Mouse (Mus musculus) MEL (cell line): ENCODE measurements around the gene Ociad1.

Experiments
- BHLHE40 ChIP-seq: IDR thresholded peaks from 2 replicates; pipeline ENCODE4 v1.6.1; 2012; ENCODE audit warnings: low read depth, mild to moderate bottlenecking, inconsistent platforms, low read length, improper control_type of control experiment, borderline replicate concordance
- CHD1 ChIP-seq: IDR thresholded peaks from 2 replicates; pipeline ENCODE4 v1.6.1; 2012; ENCODE audit warnings: low read depth, mild to moderate bottlenecking, inconsistent platforms, low read length, improper control_type of control experiment
- CTCF ChIP-seq, 3 experiments: IDR thresholded peaks in 2 of 3; conservative IDR thresholded peaks in 1 of 3; 2 replicates each; pipeline ENCODE4 v1.5.1; 2011 to 2012; ENCODE audit warnings: low read length in 3 of 3, low read depth in 2 of 3, mild to moderate bottlenecking in 2 of 3, improper control_type of control experiment in 1 of 3, inconsistent platforms in 1 of 3, mixed read lengths in 1 of 3, moderate library complexity in 1 of 3; ENCODE audit not compliant: control insufficient read depth in 1 of 3, insufficient read depth in 1 of 3, poor library complexity in 1 of 3, severe bottlenecking in 1 of 3
- MAX ChIP-seq: IDR thresholded peaks from 2 replicates; pipeline ENCODE4 v1.6.1; 2011; ENCODE audit warnings: low read length, improper control_type of control experiment
- MEF2A ChIP-seq: IDR thresholded peaks from 2 replicates; pipeline ENCODE4 v1.6.1; 2014; ENCODE audit warnings: low read depth, mild to moderate bottlenecking, inconsistent platforms, low read length, improper control_type of control experiment; ENCODE audit not compliant: poor library complexity, insufficient replicate concordance, severe bottlenecking; ENCODE audit errors: extremely low read depth
- NELFE ChIP-seq: IDR thresholded peaks from 2 replicates; pipeline ENCODE4 v1.6.1; 2011; ENCODE audit warnings: low read depth, low read length, improper control_type of control experiment
- POLR2A ChIP-seq, 2 experiments: IDR thresholded peaks; 2 replicates each; pipeline ENCODE4 v1.6.1; 2011 to 2012; ENCODE audit warnings: low read length in 2 of 2, mild to moderate bottlenecking in 2 of 2, control low read depth in 1 of 2, improper control_type of control experiment in 1 of 2, low read depth in 1 of 2, moderate library complexity in 1 of 2; ENCODE audit not compliant: control insufficient read depth in 1 of 2, insufficient read depth in 1 of 2, poor library complexity in 1 of 2
- TCF12 ChIP-seq: IDR thresholded peaks from 2 replicates; pipeline ENCODE4 v1.6.1; 2014; ENCODE audit warnings: low read depth, mild to moderate bottlenecking, inconsistent platforms, low read length, improper control_type of control experiment, moderate library complexity
- ZMIZ1 ChIP-seq: IDR thresholded peaks from 2 replicates; pipeline ENCODE4 v1.6.1; 2012; ENCODE audit warnings: low read depth, mild to moderate bottlenecking, inconsistent platforms, low read length, improper control_type of control experiment, moderate library complexity

DNA sequence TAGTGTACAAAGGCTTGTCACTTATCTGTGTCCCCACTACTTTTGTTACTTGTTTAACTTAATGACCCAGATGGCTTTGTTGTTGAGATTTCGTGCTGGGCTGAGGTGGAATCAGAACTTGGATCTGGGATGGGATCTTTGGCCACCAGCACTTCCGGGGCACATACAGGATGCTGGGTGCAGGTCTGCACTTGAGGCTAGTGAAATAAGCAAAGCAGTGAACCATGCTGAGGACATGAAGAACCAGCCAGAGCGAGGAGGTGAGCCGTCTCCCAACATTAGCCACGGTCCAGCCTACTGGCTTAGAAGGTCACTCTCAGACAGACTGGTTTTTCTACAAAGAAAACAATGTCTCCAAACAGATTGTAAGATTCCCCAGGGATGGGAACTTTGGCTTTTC, 56.9 kb downstream of the Ociad1 start:
- TF ChIP-seq TCF12 = no peak
- no peak for TF ChIP-seq BHLHE40
- no peak for TF ChIP-seq MAX
- no peak for TF ChIP-seq POLR2A (IDR thresholded peaks at IDR 0.05; ENCODE audit: control insufficient read depth in 1 of 2, insufficient read depth in 1 of 2, low read depth in 1 of 2, low read length in 2 of 2, poor library complexity in 1 of 2)
- no peak for TF ChIP-seq CHD1
- TF ChIP-seq MEF2A = no peak
- no peak for TF ChIP-seq CTCF (IDR thresholded peaks at IDR 0.05 in 2 of 3, conservative IDR thresholded peaks at IDR 0.05 in 1 of 3; ENCODE audit: control insufficient read depth in 1 of 3, insufficient read depth in 1 of 3, low read depth in 2 of 3, low read length in 3 of 3, poor library complexity in 1 of 3, severe bottlenecking in 1 of 3)
- TF ChIP-seq ZMIZ1 = no peak
- no peak for TF ChIP-seq NELFE
